Mouse (Mus musculus): ENCODE data around the gene Foxj1.

The Foxj1 gene

DNA sequence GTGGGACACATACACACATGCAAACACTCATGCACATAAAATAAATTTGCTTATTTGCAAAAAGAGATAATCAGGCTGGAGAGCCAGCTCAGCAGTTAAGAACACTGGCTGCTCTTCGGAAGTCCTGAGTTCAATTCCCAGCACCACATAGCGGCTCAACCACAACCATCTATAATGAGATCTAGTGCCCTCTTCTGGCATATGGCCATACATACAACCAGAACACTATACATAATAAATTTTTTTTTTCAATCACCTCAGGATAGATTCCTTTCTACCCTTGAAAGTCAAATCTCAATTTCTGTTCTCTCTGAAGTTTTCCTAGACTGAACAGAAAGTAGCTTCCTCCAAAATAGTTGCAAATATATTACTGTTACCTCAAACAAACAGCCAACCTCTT, 29.8 kb downstream of the Foxj1 start:
- DNase-seq: no peak

DNA sequence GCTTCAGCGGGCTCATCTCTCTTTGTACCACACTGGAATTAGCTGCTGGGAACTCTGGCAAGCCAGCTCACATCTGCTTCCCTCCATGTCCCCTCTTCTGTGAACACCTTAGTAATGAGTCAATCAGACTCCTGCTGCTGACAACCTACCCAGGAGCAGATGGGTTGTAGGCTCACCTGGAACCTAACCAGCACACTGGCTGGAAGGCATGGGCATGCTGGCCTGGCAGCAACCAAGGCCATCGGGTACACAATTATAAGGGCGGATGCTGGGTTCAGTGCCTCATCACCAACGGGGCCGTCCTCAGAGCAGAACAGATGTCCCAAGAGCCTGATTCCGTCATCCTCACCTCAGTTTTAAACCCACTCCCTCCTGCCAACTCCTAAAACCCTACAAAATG, 36.6 kb downstream of the Foxj1 start:
- no peak for DNase-seq

DNA sequence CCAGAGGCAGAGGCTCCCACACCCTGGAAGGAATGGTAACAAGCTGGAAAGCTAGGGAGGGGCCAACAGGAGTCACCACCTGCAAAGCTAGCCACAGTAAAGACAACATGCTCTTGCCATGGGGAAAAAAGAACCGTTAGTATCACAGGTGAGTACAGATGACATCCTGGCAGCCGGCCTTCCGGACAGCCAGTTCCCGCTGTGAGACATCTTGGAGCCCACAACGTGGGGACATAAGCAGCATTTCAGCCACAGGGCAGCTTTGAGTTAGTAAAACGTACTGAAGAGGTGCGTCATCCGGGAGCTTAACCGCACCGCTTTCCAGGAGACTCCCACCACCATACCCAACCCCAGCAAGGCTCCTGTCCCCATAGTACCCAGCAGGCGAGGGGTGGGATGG, 37.0 kb downstream of the Foxj1 start:
- DNase-seq: no peak

DNA sequence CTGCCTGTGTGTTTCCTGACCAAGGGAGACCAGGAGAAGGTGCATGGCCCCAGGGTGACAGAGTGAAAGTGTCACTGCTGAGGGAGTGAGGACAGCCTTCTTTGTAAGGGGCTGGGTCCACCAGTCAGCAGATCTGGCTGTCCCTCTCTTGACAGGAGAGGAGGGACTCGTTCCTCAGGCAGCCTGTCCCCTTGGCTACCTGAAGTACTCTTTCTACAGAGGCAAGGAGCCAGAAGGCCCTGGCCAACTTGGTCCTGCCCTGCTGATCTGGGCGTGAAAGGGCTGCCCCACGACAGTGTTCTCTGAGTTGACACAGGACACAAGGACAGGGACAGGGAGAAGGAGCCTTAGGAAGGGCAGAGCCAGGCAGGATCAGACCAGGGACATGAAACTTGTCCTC, 38.2 kb downstream of the Foxj1 start:
- no peak for DNase-seq

DNA sequence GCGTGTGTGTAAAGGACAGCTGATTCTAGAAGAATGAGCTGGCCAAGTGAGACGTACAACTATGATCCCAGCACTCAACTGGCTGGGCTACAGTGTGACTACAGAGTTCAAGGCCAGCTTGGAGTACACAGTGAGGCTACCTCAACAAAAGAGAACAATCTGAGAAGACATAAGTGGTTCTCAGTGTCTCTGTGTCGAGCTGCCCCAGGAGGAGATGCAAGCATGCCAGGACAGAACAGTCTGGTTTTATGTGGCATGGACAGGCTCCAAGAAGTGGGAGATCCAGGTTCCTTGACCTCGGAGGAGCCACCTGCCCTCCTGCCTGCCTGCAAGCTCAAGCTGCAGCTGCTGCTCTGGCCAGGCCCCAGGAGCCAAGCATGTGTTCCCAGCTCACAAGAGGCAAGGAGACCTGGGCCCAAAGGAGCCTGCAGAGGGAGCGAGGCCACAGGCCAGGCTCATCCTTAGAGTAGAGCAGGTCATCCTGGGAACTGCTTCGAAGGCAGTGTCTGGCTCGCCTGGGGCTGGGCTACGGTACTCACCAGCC, 38.9 kb downstream of the Foxj1 start:
- no peak for DNase-seq

DNA sequence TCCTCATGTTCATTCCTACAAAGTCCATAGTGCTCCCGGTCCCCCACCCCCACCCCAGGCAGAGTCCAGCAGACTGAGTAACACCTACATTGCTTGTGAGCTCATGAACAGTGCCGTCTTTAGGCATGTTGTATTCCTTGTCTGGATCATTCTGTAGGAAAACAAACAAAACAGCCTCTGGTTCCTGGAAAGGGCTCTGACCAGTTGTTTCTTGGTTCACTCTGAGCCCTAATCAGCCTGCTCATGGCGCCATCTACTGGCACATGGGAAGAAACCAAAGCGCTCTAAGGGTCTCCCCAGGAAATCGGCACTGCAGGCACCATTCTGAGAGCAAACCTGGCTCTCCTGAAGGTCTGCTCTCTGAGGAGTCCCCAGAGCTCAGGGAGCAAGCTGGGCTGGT, 40.9 kb downstream of the Foxj1 start:
- no peak for DNase-seq

DNA sequence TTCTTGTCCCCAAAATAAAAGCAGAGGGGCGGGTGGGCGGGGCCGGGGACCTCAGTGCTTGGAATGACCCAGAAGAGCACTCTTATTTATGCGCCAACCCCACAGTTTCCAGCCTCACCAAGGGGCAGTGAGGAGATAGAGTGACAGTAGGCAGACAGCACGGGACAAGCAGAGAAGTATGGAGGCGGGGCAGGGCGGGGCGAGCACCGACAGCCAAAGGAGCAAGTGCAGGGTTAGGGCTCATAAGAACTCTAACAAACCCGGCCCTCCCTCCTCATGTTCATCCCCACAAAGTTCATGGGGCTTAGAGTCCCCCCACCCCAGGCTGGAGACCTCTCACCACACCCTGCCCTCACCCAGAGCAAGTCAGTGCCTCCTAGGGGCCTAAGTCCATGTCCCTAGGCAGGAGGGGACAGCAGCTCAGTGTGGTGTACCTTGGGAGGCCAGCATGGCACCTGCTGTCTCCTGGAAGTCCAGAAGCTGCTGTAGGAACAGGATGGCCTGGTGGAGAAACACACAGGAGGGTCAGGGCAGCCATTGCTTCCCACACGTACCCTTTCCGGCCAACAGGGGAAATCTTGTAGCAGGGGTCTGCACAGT, 41.6 kb downstream of the Foxj1 start:
- DNase-seq: no peak

DNA sequence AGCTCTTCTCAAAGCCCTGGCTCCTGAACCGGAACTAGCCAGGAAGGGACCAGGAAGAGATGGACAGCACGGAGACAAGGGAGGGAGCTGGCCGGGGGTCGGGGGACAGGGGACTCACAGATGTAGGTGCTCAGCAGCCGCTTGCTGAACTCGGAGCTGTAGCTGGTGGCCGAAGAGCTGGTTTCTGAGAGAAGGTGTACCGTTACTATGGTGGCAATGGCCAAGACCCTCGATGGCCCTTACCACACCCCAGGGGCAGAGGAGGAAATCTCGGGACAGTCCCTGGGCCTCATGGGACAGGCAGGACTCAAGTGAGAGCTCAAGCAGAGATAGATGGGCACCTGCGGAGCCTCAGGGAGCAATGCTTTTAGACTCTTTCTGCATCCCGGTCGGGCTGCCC, 42.8 kb downstream of the Foxj1 start:
- DNase-seq: no peak

DNA sequence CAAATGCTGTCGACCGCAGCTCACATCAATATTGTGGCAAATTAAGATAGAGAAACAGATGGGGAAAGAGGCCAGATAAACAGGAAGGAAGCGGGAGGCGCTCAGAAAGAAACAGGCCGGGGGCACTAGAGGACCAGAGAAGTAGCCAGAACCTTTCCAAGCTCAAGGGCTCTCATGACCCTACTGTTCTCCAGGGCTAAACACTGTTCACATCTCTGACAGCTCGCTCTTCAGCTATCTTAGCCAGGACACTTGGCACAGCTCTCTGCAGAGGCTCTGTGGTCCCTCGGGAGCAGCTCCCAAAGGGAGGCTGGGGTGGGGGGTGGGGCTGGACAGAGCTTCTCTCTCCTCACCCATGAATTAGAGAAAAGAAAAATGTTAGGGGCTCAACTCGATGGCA, 44.6 kb downstream of the Foxj1 start:
- no peak for DNase-seq

DNA sequence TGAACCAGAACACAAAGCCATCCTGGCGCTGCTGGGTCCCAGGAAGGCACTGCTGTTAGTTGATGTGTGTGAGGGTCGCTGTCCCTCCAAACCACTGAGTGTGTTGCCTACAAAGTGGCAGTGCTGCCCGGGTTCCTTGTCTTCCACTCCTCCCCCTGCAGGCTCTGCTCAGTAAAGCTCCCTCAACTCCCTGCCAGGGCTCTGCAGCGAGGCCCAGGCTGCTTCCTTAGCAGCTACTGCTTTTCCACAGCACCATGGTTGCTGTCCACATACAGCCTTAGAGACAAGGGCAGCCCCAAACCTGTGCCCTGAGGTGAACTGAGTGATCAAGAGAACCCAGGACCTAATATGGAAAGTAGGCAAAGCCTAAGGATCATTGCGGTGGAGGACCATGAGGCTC, 47.8 kb downstream of the Foxj1 start:
- DNase-seq: no peak

DNA sequence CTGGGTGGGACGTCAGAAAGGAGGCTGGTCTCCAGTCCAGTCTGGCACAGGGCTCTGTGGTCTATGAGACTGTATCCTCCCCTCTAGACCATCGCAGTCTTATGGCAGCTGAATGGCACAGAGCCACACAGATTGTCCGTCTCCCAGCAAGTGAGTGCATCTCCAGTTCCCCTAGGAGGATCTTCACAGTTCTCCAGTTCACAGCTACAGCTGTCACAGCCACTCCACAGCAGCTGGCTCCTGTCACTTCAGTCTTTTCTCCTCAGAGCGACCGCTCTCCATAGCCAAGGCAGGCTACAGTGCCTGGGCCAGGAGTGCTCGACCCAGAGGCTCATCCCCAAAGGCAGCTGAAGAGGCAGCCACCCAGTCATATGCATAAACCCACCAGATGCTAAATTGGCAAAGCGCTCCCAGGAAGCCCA, 49.4 kb downstream of the Foxj1 start:
- no peak for DNase-seq

DNA sequence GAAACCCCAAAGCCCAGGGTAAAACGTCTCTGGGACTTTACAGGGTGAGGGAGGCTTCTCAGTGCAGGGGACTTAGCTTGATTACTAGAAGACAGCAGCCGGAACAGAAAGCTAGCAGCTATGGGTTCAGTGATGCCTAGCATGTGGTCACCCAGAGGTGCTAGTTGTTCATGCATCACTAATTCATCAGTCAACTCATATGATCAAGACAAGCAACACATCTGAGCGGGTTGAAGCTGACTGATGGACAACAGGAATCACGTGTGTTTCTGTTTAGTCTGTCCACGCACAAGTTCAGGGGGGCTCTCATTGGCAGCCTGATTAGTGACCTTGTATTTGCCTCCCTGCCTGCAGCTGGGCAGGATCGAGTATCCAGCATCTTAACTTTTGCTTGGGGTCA, 51.2 kb downstream of the Foxj1 start:
- no peak for DNase-seq

DNA sequence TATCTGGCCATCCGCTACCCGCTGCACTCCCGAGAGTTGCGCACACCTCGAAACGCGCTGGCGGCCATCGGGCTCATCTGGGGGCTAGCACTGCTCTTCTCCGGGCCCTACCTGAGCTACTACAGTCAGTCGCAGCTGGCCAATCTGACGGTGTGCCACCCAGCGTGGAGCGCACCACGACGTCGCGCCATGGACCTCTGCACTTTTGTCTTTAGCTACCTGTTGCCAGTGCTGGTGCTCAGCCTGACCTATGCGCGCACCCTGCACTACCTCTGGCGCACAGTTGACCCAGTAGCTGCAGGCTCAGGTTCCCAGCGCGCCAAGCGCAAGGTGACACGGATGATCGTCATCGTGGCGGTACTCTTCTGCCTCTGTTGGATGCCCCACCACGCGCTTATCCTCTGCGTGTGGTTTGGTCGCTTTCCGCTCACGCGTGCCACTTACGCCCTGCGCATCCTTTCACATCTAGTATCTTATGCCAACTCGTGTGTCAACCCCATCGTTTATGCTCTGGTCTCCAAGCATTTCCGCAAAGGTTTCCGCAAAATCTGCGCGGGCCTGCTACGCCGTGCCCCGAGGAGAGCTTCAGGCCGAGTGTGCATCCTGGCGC, 52.2 kb downstream of the Foxj1 start:
- no peak for DNase-seq

DNA sequence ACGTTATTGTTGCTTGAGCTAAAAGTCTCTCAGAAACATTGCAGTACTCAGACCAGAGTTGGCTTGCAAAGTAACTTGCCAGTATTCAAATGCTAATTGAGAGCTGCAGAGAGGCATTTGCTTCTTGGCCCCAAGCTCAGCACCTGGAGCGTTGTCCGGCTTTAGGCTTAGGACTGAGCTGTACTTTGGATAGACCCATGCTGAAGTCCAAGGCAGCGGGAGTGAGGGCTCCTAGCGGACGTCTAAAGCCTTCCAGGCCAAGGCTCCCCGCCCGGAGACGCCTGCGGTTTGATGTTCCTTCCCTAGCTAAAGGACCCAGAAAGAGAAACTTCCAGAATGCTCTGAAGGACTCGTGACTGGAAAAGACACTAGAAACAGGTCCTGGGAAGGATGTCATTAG, 53.1 kb downstream of the Foxj1 start:
- no peak for DNase-seq

DNA sequence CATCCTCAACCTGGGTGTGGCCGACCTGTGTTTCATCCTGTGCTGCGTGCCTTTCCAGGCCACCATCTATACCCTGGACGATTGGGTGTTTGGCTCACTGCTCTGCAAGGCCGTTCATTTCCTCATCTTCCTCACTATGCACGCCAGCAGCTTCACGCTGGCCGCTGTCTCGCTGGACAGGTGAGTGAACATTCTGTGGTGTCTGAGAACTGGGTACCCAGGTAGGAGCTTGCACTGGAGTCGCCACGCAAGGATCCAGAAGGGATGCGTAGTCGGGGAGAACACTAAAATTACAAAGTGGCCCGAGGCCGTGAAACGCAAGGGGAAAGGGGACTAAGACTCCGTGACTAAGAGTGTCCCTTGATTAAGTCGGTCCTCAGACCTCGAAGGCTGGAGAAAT, 53.5 kb downstream of the Foxj1 start:
- no peak for DNase-seq

DNA sequence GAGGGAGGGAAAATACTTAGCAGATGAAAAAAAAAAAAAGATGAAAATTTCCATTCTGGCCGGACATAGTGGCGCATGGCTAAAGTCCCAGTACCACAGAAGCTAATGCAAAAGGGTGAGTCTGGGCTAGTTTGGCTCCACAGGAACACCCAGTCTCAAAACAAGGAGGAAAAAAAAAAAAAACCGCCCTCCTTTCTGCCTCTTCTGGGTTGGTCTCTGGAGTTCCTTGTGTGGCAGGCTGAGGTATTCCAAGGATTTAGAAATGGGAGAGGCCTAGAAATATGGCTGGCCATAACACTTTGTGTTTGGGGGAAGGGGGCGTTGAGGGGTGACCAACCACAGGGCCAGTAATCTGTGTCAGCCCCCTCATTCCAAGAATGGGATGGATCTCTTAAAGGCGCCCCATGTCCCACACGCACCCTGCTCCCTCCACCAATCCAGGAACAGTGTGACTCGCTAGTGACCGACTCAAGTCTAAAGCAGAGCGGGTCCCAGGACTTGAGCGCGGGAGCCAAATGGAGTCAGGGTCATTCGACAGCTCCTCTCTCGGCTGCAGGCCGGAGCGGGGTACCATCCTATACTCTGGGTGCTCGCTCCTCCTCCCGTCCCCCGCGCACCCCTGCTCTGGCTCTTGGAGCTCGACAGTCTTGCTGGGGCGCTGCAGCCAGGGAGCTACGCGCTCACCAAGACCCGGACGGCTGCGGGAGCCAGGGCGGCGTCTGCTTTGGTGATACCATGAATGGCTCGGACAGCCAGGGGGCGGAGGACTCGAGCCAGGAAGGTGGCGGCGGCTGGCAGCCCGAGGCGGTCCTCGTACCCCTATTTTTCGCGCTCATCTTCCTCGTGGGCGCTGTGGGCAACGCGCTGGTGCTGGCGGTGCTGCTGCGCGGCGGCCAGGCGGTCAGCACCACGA, 54.2 kb downstream of the Foxj1 start, which contains the start of gene Galr2:
TSS of gene Galr2 (plus strand) at position 189 of the 913 bp plus-strand sequence.
- no peak for DNase-seq

All from right cerebral cortex, postnatal 25 days (tissue).